Mouse (Mus musculus): Measurements from ENCODE around the gene Cd34. TPM values are rescaled to one million over a fixed set of nuclear protein-coding genes. Genes with fewer than 3 reads are reported as not detected.

Cd34 gene
- polyA plus RNA-seq, 1 experiment from 2014 or later: 51.3 TPM

- Histone ChIP-seq H3K9ac (ENCODE audit: low read length) (no peak overlapping the region), H3K36me3 (ENCODE audit: control insufficient read depth, insufficient read depth, low read length) (no peaks in the 10 kb centered on the region), H3K4me2 (no peak overlapping the region), H3K27me3 (ENCODE audit: control insufficient read depth, insufficient read depth, low read length) (no peaks in the 10 kb centered on the region), H3K4me3 (ENCODE audit: low read depth, low read length) (no peak overlapping the region), H3K4me1 (ENCODE audit: control insufficient read depth, insufficient read depth, low read length) (no peaks in the 10 kb centered on the region), H3K9me3 (ENCODE audit: control insufficient read depth, low read length) (no peaks in the 10 kb centered on the region), H3K27ac (ENCODE audit: low read depth, low read length) (no peak overlapping the region)
- 61% methylated on average over 1 of the region's 1 CpGs for WGBS
- ATAC-seq (ENCODE audit: low FRiP score): no peak
- no peak for DNase-seq (ENCODE audit: low spot score, missing footprints)
Observed at GRCm38 (mm10) chr1:194929972-194930355, 8.7 kb upstream of the Cd34 start.

- Histone ChIP-seq H3K4me1 (ENCODE audit: control insufficient read depth, insufficient read depth, low read length) (no peaks in the 10 kb centered on the region), H3K36me3 (ENCODE audit: control insufficient read depth, insufficient read depth, low read length) (no peaks in the 10 kb centered on the region), H3K4me3 (ENCODE audit: low read depth, low read length) (no peak overlapping the region), H3K4me2 (no peak overlapping the region), H3K27me3 (ENCODE audit: control insufficient read depth, insufficient read depth, low read length) (no peaks in the 10 kb centered on the region), H3K9ac (ENCODE audit: low read length) (no peak overlapping the region), H3K27ac (ENCODE audit: low read depth, low read length) (no peak overlapping the region), H3K9me3 (ENCODE audit: control insufficient read depth, low read length) (no peaks in the 10 kb centered on the region)
- DNase-seq (ENCODE audit: low spot score, missing footprints) (no peak), ATAC-seq (ENCODE audit: low FRiP score) (no peak)
Observed at GRCm38 (mm10) chr1:194930706-194931105, 7.9 kb upstream of the Cd34 start.

GRCm38 (mm10) chr1:194935351-194935750 lies 3.3 kb upstream of the Cd34 start:
- no peaks in the 10 kb centered on the region for H3K9me3 ChIP-seq (ENCODE audit: control insufficient read depth, low read length)
- no peak overlapping the region for H3K27ac ChIP-seq (ENCODE audit: low read depth, low read length)
- H3K36me3 ChIP-seq (ENCODE audit: control insufficient read depth, insufficient read depth, low read length): no peaks in the 10 kb centered on the region
- H3K4me2 ChIP-seq: no peak overlapping the region
- ATAC-seq (ENCODE audit: low FRiP score): no peak
- 41% methylated on average over 1 of the region's 1 CpGs for WGBS
- no peak overlapping the region for H3K9ac ChIP-seq (ENCODE audit: low read length)
- H3K27me3 ChIP-seq (ENCODE audit: control insufficient read depth, insufficient read depth, low read length): 0 out of 2 replicates have a peak, but pooled peaks cover 4% of the 10 kb centered on the region
- DNase-seq (ENCODE audit: low spot score, missing footprints): no peak
- H3K4me1 ChIP-seq (ENCODE audit: control insufficient read depth, insufficient read depth, low read length): peaks cover 3% of the 10 kb centered on the region
- no peak overlapping the region for H3K4me3 ChIP-seq (ENCODE audit: low read depth, low read length)

- no peak overlapping the region for H3K4me3 ChIP-seq (ENCODE audit: low read depth, low read length)
- no peaks in the 10 kb centered on the region for H3K9me3 ChIP-seq (ENCODE audit: control insufficient read depth, low read length)
- no peak overlapping the region for H3K9ac ChIP-seq (ENCODE audit: low read length)
- no peak overlapping the region for H3K4me2 ChIP-seq
- H3K27ac ChIP-seq (ENCODE audit: low read depth, low read length): no peak overlapping the region
- H3K36me3 ChIP-seq (ENCODE audit: control insufficient read depth, insufficient read depth, low read length): no peaks in the 10 kb centered on the region
- ATAC-seq (ENCODE audit: low FRiP score) (no peak), DNase-seq (ENCODE audit: low spot score, missing footprints) (no peak)
- H3K27me3 ChIP-seq (ENCODE audit: control insufficient read depth, insufficient read depth, low read length): 0 out of 2 replicates have a peak, but pooled peaks cover 4% of the 10 kb centered on the region
- peaks cover 3% of the 10 kb centered on the region for H3K4me1 ChIP-seq (ENCODE audit: control insufficient read depth, insufficient read depth, low read length)
Observed at GRCm38 (mm10) chr1:194941528-194941927, 2.9 kb downstream of the Cd34 start.

GRCm38 (mm10) chr1:194942912-194943311 lies 4.3 kb downstream of the Cd34 start:
- H3K9me3 ChIP-seq (ENCODE audit: control insufficient read depth, low read length): no peaks in the 10 kb centered on the region
- DNase-seq (ENCODE audit: low spot score, missing footprints) (no peak), ATAC-seq (ENCODE audit: low FRiP score) (no peak)
- H3K4me1 ChIP-seq (ENCODE audit: control insufficient read depth, insufficient read depth, low read length): peaks cover 3% of the 10 kb centered on the region
- H3K4me2 ChIP-seq: no peak overlapping the region
- no peak overlapping the region for H3K9ac ChIP-seq (ENCODE audit: low read length)
- no peak overlapping the region for H3K27ac ChIP-seq (ENCODE audit: low read depth, low read length)
- H3K4me3 ChIP-seq (ENCODE audit: low read depth, low read length): no peak overlapping the region
- 0 out of 2 replicates have a peak, but pooled peaks cover 4% of the 10 kb centered on the region for H3K27me3 ChIP-seq (ENCODE audit: control insufficient read depth, insufficient read depth, low read length)
- no peaks in the 10 kb centered on the region for H3K36me3 ChIP-seq (ENCODE audit: control insufficient read depth, insufficient read depth, low read length)

- Histone ChIP-seq H3K36me3 (ENCODE audit: control insufficient read depth, insufficient read depth, low read length) (no peaks in the 10 kb centered on the region), H3K4me2 (no peak overlapping the region), H3K9me3 (ENCODE audit: control insufficient read depth, low read length) (no peaks in the 10 kb centered on the region), H3K4me1 (ENCODE audit: control insufficient read depth, insufficient read depth, low read length) (peaks cover 3% of the 10 kb centered on the region), H3K27ac (ENCODE audit: low read depth, low read length) (no peak overlapping the region), H3K4me3 (ENCODE audit: low read depth, low read length) (no peak overlapping the region), H3K9ac (ENCODE audit: low read length) (no peak overlapping the region), H3K27me3 (ENCODE audit: control insufficient read depth, insufficient read depth, low read length) (0 out of 2 replicates have a peak, but pooled peaks cover 4% of the 10 kb centered on the region)
- DNase-seq (ENCODE audit: low spot score, missing footprints) (no peak), ATAC-seq (ENCODE audit: low FRiP score) (no peak)
- 81% methylated on average over 5 of the region's 5 CpGs for WGBS
Observed at GRCm38 (mm10) chr1:194943485-194943884, 4.9 kb downstream of the Cd34 start.

- no peaks in the 10 kb centered on the region for H3K36me3 ChIP-seq (ENCODE audit: control insufficient read depth, insufficient read depth, low read length)
- H3K4me2 ChIP-seq: no peak overlapping the region
- H3K9me3 ChIP-seq (ENCODE audit: control insufficient read depth, low read length): no peaks in the 10 kb centered on the region
- no peak overlapping the region for H3K27ac ChIP-seq (ENCODE audit: low read depth, low read length)
- WGBS: 76% methylated on average over 2 of the region's 2 CpGs
- H3K9ac ChIP-seq (ENCODE audit: low read length): no peak overlapping the region
- H3K4me1 ChIP-seq (ENCODE audit: control insufficient read depth, insufficient read depth, low read length): no peaks in the 10 kb centered on the region
- no peak for DNase-seq (ENCODE audit: low spot score, missing footprints)
- no peak for ATAC-seq (ENCODE audit: low FRiP score)
- no peaks in the 10 kb centered on the region for H3K27me3 ChIP-seq (ENCODE audit: control insufficient read depth, insufficient read depth, low read length)
- H3K4me3 ChIP-seq (ENCODE audit: low read depth, low read length): no peak overlapping the region
Observed at GRCm38 (mm10) chr1:194945382-194945781, 6.8 kb downstream of the Cd34 start.

GRCm38 (mm10) chr1:194946467-194946866 lies 7.8 kb downstream of the Cd34 start:
- no peaks in the 10 kb centered on the region for H3K36me3 ChIP-seq (ENCODE audit: control insufficient read depth, insufficient read depth, low read length)
- DNase-seq (ENCODE audit: low spot score, missing footprints): no peak
- H3K4me1 ChIP-seq (ENCODE audit: control insufficient read depth, insufficient read depth, low read length): no peaks in the 10 kb centered on the region
- H3K9me3 ChIP-seq (ENCODE audit: control insufficient read depth, low read length): no peaks in the 10 kb centered on the region
- no peak overlapping the region for H3K4me2 ChIP-seq
- H3K4me3 ChIP-seq (ENCODE audit: low read depth, low read length): no peak overlapping the region
- no peaks in the 10 kb centered on the region for H3K27me3 ChIP-seq (ENCODE audit: control insufficient read depth, insufficient read depth, low read length)
- no peak for ATAC-seq (ENCODE audit: low FRiP score)
- H3K27ac ChIP-seq (ENCODE audit: low read depth, low read length): no peak overlapping the region
- no peak overlapping the region for H3K9ac ChIP-seq (ENCODE audit: low read length)
- 97% methylated on average over 1 of the region's 1 CpGs for WGBS

GRCm38 (mm10) chr1:194950913-194951312 lies 12.3 kb downstream of the Cd34 start:
- Histone ChIP-seq H3K36me3 (ENCODE audit: control insufficient read depth, insufficient read depth, low read length) (no peaks in the 10 kb centered on the region), H3K4me1 (ENCODE audit: control insufficient read depth, insufficient read depth, low read length) (no peaks in the 10 kb centered on the region), H3K9me3 (ENCODE audit: control insufficient read depth, low read length) (no peaks in the 10 kb centered on the region), H3K9ac (ENCODE audit: low read length) (no peak overlapping the region), H3K27me3 (ENCODE audit: control insufficient read depth, insufficient read depth, low read length) (no peaks in the 10 kb centered on the region), H3K4me3 (ENCODE audit: low read depth, low read length) (no peak overlapping the region), H3K4me2 (no peak overlapping the region), H3K27ac (ENCODE audit: low read depth, low read length) (no peak overlapping the region)
- ATAC-seq (ENCODE audit: low FRiP score) (no peak), DNase-seq (ENCODE audit: low spot score, missing footprints) (no peak)
- 67% methylated on average over 2 of the region's 2 CpGs for WGBS

GRCm38 (mm10) chr1:194952891-194953290 lies 14.3 kb downstream of the Cd34 start:
- H3K4me2 ChIP-seq: no peak overlapping the region
- no peak for ATAC-seq (ENCODE audit: low FRiP score)
- WGBS: 91% methylated on average over 1 of the region's 1 CpGs

More at GRCm38 (mm10) chr1:194952891-194953290, 14.3 kb downstream of the Cd34 start:
- Histone ChIP-seq H3K36me3 (ENCODE audit: control insufficient read depth, insufficient read depth, low read length) (no peaks in the 10 kb centered on the region), H3K27ac (ENCODE audit: low read depth, low read length) (no peak overlapping the region), H3K9ac (ENCODE audit: low read length) (no peak overlapping the region), H3K9me3 (ENCODE audit: control insufficient read depth, low read length) (no peaks in the 10 kb centered on the region), H3K4me1 (ENCODE audit: control insufficient read depth, insufficient read depth, low read length) (no peaks in the 10 kb centered on the region), H3K4me3 (ENCODE audit: low read depth, low read length) (no peak overlapping the region), H3K27me3 (ENCODE audit: control insufficient read depth, insufficient read depth, low read length) (no peaks in the 10 kb centered on the region)
- DNase-seq (ENCODE audit: low spot score, missing footprints): no peak

Data from midbrain, embryonic 11.5 days (tissue).